Mouse (Mus musculus): Measurements from ENCODE around the gene Lrrc2. TPM values are rescaled to one million over a fixed set of nuclear protein-coding genes. Genes with fewer than 3 reads are reported as not detected.

The Lrrc2 gene
- polyA plus RNA-seq, 1 experiment = 0.25 TPM

DNA sequence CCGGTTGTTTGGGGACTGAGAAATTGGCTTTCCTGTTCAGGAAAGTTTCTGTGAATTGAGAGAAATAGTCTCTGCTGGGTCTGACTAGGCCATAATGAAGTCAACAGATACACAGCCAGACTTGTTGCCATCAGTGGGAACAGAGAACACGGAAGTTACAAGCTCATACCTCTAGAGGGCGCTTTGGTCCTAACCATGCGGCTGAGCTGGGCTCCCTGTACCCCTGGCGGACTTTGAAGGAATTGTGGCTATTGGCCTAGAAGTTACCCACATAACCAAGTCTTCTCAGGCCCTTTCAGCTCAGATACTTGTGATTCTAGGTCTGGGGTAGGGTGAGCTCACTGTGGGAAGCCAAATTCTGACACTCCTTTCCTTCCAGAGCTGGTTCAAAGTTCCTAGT, 45.9 kb downstream of the Lrrc2 start:
- Histone ChIP-seq H3K27ac (ENCODE audit: control insufficient read depth, insufficient read depth, low read depth, low read length) (no peak overlapping the region), H3K4me1 (ENCODE audit: control insufficient read depth, insufficient read depth, low read length) (peaks cover 7% of the 10 kb centered on the region), H3K36me3 (ENCODE audit: control insufficient read depth, insufficient read depth, low read length) (no peaks in the 10 kb centered on the region), H3K27me3 (ENCODE audit: control insufficient read depth, insufficient read depth, low read length) (no peaks in the 10 kb centered on the region), H3K4me3 (ENCODE audit: control insufficient read depth, low read depth, low read length) (no peak overlapping the region)
- no peak for TF ChIP-seq POLR2A (IDR thresholded peaks at IDR 0.05; ENCODE audit: control insufficient read depth, low read depth, low read length)
- peak; percentile 95 for TF ChIP-seq CTCF (IDR thresholded peaks at IDR 0.05; ENCODE audit: control insufficient read depth, insufficient read depth, insufficient replicate concordance, low read depth, low read length)

DNA sequence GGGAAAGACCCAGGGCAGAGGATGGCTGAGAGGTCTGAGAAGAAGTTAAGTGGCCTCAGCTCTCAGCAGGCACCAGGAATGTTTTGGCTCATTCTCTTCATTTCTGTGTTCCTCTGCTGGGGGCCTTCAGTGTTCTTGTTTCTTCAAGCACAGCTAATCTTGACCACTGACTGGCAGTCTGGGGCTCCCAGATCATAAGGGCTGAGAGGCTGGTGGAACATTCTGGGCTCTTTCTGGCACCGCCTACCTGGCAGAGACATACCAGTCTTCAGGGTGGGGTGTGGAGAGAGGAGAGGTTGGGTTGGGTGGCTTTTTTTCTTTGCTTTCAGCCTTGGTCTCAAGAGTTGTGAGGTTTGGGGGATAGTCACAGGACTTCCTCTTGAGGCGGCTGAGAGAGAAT, 47.7 kb downstream of the Lrrc2 start:
- Histone ChIP-seq H3K4me1 (ENCODE audit: control insufficient read depth, insufficient read depth, low read length) (peaks cover 7% of the 10 kb centered on the region), H3K4me3 (ENCODE audit: control insufficient read depth, low read depth, low read length) (no peak overlapping the region), H3K27me3 (ENCODE audit: control insufficient read depth, insufficient read depth, low read length) (no peaks in the 10 kb centered on the region), H3K36me3 (ENCODE audit: control insufficient read depth, insufficient read depth, low read length) (no peaks in the 10 kb centered on the region), H3K27ac (ENCODE audit: control insufficient read depth, insufficient read depth, low read depth, low read length) (no peak overlapping the region)
- TF ChIP-seq POLR2A (IDR thresholded peaks at IDR 0.05; ENCODE audit: control insufficient read depth, low read depth, low read length) (no peak), CTCF (IDR thresholded peaks at IDR 0.05; ENCODE audit: control insufficient read depth, insufficient read depth, insufficient replicate concordance, low read depth, low read length) (no peak)

DNA sequence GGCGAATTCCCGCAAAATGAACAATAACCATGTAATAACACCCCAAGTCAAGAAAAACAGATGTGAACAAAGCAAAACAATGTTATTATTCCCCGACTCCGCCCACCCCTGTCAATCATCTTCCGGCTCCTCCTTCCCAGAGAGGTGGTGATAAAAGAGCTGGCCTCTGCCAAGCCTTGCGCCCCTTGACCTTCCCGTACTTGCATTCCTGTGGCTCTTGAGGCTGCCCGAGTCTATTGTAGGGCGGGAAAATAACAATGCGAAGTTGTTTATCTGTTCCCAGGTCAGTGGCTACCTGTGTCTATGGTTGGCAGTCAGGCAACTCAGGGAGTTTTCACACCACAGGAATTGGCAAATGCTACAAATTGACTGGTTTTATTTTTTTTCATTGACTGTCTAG, 48.5 kb downstream of the Lrrc2 start:
- Histone ChIP-seq H3K36me3 (ENCODE audit: control insufficient read depth, insufficient read depth, low read length) (no peaks in the 10 kb centered on the region), H3K4me1 (ENCODE audit: control insufficient read depth, insufficient read depth, low read length) (peaks cover 7% of the 10 kb centered on the region), H3K27ac (ENCODE audit: control insufficient read depth, insufficient read depth, low read depth, low read length) (no peak overlapping the region), H3K4me3 (ENCODE audit: control insufficient read depth, low read depth, low read length) (no peak overlapping the region), H3K27me3 (ENCODE audit: control insufficient read depth, insufficient read depth, low read length) (no peaks in the 10 kb centered on the region)
- TF ChIP-seq POLR2A (IDR thresholded peaks at IDR 0.05; ENCODE audit: control insufficient read depth, low read depth, low read length) = no peak
- no peak for TF ChIP-seq CTCF (IDR thresholded peaks at IDR 0.05; ENCODE audit: control insufficient read depth, insufficient read depth, insufficient replicate concordance, low read depth, low read length)

DNA sequence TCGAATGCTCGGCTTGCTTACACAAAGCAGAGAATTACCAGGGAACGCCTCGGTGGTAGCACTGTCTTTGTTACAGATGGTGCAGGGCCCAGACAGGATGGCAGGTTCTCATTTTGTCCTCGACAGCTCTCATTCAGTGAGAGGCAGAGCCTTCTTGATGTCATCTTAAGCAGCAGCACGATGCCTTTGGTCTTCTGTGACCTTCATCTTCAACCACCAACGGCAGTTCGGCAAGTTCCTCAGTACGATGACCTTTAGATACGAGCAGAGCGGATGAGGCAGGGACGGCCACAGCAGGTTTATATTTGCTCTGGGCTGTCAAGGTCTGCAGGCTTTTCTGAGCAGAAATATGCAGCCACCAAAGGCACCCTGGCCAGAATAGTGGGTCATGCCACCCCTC, 50.3 kb downstream of the Lrrc2 start:
- Histone ChIP-seq H3K27me3 (ENCODE audit: control insufficient read depth, insufficient read depth, low read length) (no peaks in the 10 kb centered on the region), H3K4me1 (ENCODE audit: control insufficient read depth, insufficient read depth, low read length) (peaks cover 2% of the 10 kb centered on the region), H3K27ac (ENCODE audit: control insufficient read depth, insufficient read depth, low read depth, low read length) (no peak overlapping the region), H3K36me3 (ENCODE audit: control insufficient read depth, insufficient read depth, low read length) (no peaks in the 10 kb centered on the region), H3K4me3 (ENCODE audit: control insufficient read depth, low read depth, low read length) (no peak overlapping the region)
- TF ChIP-seq POLR2A (IDR thresholded peaks at IDR 0.05; ENCODE audit: control insufficient read depth, low read depth, low read length) = no peak
- TF ChIP-seq CTCF (IDR thresholded peaks at IDR 0.05; ENCODE audit: control insufficient read depth, insufficient read depth, insufficient replicate concordance, low read depth, low read length) = no peak

DNA sequence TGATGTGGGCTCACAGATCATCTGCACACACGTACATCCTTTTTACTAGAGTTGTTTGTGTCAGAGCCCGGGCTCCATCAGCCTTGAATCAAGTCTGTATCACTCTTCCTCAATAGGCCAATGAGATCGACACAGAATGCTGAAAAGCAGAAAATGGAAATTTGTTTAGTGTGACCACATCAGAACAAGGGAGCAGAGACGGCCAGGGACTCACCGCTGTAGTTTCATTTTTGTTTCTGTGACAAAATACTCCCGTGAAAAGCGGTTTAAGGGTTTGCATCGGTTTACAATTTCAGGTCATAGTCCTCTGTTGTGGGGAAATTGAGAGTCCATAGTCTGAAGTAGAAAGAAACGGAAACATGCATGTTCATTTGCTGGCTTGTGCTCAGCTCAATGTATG, 51.9 kb downstream of the Lrrc2 start:
- TF ChIP-seq POLR2A (IDR thresholded peaks at IDR 0.05; ENCODE audit: control insufficient read depth, low read depth, low read length) = no peak
- no peak for TF ChIP-seq CTCF (IDR thresholded peaks at IDR 0.05; ENCODE audit: control insufficient read depth, insufficient read depth, insufficient replicate concordance, low read depth, low read length)
- no peak overlapping the region for H3K4me3 ChIP-seq (ENCODE audit: control insufficient read depth, low read depth, low read length)
- H3K4me1 ChIP-seq (ENCODE audit: control insufficient read depth, insufficient read depth, low read length) = no peaks in the 10 kb centered on the region; the same call in 1 of the 2 replicates
- no peaks in the 10 kb centered on the region for H3K36me3 ChIP-seq (ENCODE audit: control insufficient read depth, insufficient read depth, low read length)
- H3K27me3 ChIP-seq (ENCODE audit: control insufficient read depth, insufficient read depth, low read length) = no peaks in the 10 kb centered on the region
- no peak overlapping the region for H3K27ac ChIP-seq (ENCODE audit: control insufficient read depth, insufficient read depth, low read depth, low read length)

DNA sequence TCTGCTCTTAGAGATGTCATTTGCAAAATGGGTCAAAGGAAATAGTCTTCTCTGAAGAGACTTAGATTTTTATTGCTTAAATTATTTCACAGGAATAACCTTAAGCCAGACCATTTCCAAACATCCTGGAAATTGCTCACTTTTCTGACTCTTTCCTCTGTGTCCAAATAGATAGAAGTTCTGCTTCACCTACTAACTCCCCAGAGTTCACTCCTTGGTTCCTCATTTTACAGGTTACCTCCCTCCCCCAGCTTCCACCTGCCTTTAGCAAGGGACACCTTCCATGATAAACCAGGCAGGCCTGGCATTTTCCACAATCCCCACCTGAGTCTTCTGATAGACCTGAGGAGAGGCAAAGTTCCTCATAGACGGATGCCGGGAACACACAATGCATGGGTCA, 55.2 kb downstream of the Lrrc2 start:
- Histone ChIP-seq H3K27me3 (ENCODE audit: control insufficient read depth, insufficient read depth, low read length) (no peaks in the 10 kb centered on the region), H3K36me3 (ENCODE audit: control insufficient read depth, insufficient read depth, low read length) (no peaks in the 10 kb centered on the region), H3K4me3 (ENCODE audit: control insufficient read depth, low read depth, low read length) (no peak overlapping the region), H3K4me1 (ENCODE audit: control insufficient read depth, insufficient read depth, low read length) (no peaks in the 10 kb centered on the region; the same call in 1 of the 2 replicates), H3K27ac (ENCODE audit: control insufficient read depth, insufficient read depth, low read depth, low read length) (no peak overlapping the region)
- TF ChIP-seq CTCF (IDR thresholded peaks at IDR 0.05; ENCODE audit: control insufficient read depth, insufficient read depth, insufficient replicate concordance, low read depth, low read length) = no peak
- no peak for TF ChIP-seq POLR2A (IDR thresholded peaks at IDR 0.05; ENCODE audit: control insufficient read depth, low read depth, low read length)

DNA sequence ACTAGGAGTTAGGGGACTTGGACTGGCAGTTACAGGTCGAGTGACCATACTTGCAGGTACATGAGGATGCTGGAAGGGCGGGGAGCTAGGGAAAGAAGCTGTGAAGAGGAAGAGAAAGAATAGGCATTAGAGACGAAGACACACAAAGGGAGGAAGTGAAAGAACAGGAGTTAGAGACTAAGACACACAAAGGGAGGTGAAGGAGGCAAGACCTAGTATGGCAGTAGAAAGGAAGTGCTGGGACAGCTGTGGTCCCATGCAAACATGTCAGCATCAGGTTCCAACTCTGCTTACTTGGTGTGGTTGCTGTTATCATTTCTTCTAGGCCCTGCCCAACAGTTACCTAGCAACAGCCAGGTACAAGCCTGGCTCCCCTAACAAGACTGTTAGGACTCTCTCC, 58.4 kb downstream of the Lrrc2 start:
- no peaks in the 10 kb centered on the region for H3K4me1 ChIP-seq (ENCODE audit: control insufficient read depth, insufficient read depth, low read length)
- no peaks in the 10 kb centered on the region for H3K36me3 ChIP-seq (ENCODE audit: control insufficient read depth, insufficient read depth, low read length)
- no peaks in the 10 kb centered on the region for H3K27me3 ChIP-seq (ENCODE audit: control insufficient read depth, insufficient read depth, low read length)
- H3K4me3 ChIP-seq (ENCODE audit: control insufficient read depth, low read depth, low read length) = no peak overlapping the region
- no peak for TF ChIP-seq POLR2A (IDR thresholded peaks at IDR 0.05; ENCODE audit: control insufficient read depth, low read depth, low read length)
- no peak for TF ChIP-seq CTCF (IDR thresholded peaks at IDR 0.05; ENCODE audit: control insufficient read depth, insufficient read depth, insufficient replicate concordance, low read depth, low read length)
- H3K27ac ChIP-seq (ENCODE audit: control insufficient read depth, insufficient read depth, low read depth, low read length) = no peak overlapping the region

DNA sequence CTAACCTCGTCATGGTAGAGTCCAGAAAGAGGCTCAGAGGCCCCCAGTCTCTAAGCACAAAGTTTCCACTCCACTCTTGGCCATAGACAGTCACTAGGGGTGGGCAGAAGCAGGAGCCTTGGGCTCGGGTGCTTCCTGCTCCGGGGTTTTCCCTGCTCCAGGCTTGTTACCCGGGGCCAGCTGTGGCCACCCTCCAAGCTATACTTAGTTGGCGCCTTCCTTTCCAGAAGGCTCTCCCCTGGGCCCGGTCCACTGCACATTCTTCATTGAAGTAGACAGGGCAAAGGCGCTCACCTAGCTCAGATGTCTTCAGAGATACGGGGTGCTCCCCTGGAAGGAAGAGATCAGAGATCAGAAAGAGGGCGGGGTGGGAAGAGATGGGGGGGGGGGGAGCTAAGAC, 60.2 kb downstream of the Lrrc2 start:
- Histone ChIP-seq H3K27ac (ENCODE audit: control insufficient read depth, insufficient read depth, low read depth, low read length) (no peak overlapping the region), H3K36me3 (ENCODE audit: control insufficient read depth, insufficient read depth, low read length) (no peaks in the 10 kb centered on the region), H3K27me3 (ENCODE audit: control insufficient read depth, insufficient read depth, low read length) (no peaks in the 10 kb centered on the region), H3K4me1 (ENCODE audit: control insufficient read depth, insufficient read depth, low read length) (no peaks in the 10 kb centered on the region), H3K4me3 (ENCODE audit: control insufficient read depth, low read depth, low read length) (no peak overlapping the region)
- TF ChIP-seq CTCF (IDR thresholded peaks at IDR 0.05; ENCODE audit: control insufficient read depth, insufficient read depth, insufficient replicate concordance, low read depth, low read length) = no peak
- no peak for TF ChIP-seq POLR2A (IDR thresholded peaks at IDR 0.05; ENCODE audit: control insufficient read depth, low read depth, low read length)
